ENCODE assay signal across 9 mouse cellular contexts in genomic region chr12:30050235-30050634, GRCm38 (mm10).
DNase-seq lines count a peak whose midpoint lies in the region; ATAC-seq and TF ChIP-seq lines count a peak whose summit lies in the region.
"Had no signal": no experiment of that assay in that cellular context is flagged by ENCODE, and none has a peak within 500 bp of the region (broad histone marks: within the 10 kb centered on the region; RNA-seq: fewer than 3 reads in every experiment).

No protein-coding gene starts in this region.

- 18% methylated on average over 4 of the region's 4 CpGs for WGBS in lung, adult 2 months
- 20% methylated on average over 4 of the region's 4 CpGs for WGBS in hindbrain, embryonic 16.5 days
- WGBS in small intestine, adult 2 months, result 14% methylated on average over 4 of the region's 4 CpGs

- no peak for TF ChIP-seq POLR2A in lung, adult 2 months (IDR thresholded peaks at IDR 0.05; ENCODE audit: borderline replicate concordance, extremely low read depth, low read depth, low read length)
- no peak for TF ChIP-seq POLR2A in small intestine, adult 2 months (IDR thresholded peaks at IDR 0.05; ENCODE audit: low read depth, low read length)

- no peaks in the 10 kb centered on the region for H3K4me1 ChIP-seq in lung, adult 2 months (ENCODE audit: control insufficient read depth, insufficient read depth, low read length)
- no peaks in the 10 kb centered on the region; the same call in 1 of the 2 replicates for H3K4me1 ChIP-seq in hindbrain, embryonic 16.5 days (ENCODE audit: control insufficient read depth, insufficient read depth, low read depth, low read length)
- H3K4me1 ChIP-seq in small intestine, adult 2 months (ENCODE audit: control insufficient read depth, insufficient read depth, insufficient read length, low read length), result no peaks in the 10 kb centered on the region
- H3K4me1 ChIP-seq: embryonic facial prominence, embryonic 15.5 days; liver, embryonic 13.5 days had no signal

- peak; percentile 27 for DNase-seq in lung, adult 2 months
- no peak for DNase-seq in lung, adult 18-20 months
- DNase-seq in adrenal gland, postnatal 25 days, result peak; percentile 57
- peak; percentile 81 for DNase-seq in embryo, embryonic 10.5 days (ENCODE audit: low spot score)
- peak; percentile 54 for DNase-seq in lung, postnatal 10 days
- DNase-seq: liver, embryonic 13.5 days had no signal

- no peak overlapping the region for H3K4me3 ChIP-seq in lung, adult 2 months (replicated peaks; ENCODE audit: extremely low read depth, low read depth, low read length)
- H3K4me3 ChIP-seq in hindbrain, embryonic 16.5 days (ENCODE audit: low read length), result no peak overlapping the region
- H3K4me3 ChIP-seq in small intestine, adult 2 months (ENCODE audit: low read depth, low read length), result no peak overlapping the region
- H3K4me3 ChIP-seq: embryonic facial prominence, embryonic 15.5 days; liver, embryonic 13.5 days had no signal

- no peak overlapping the region for H3K4me2 ChIP-seq in hindbrain, embryonic 16.5 days (ENCODE audit: low read length)
- H3K4me2 ChIP-seq: embryonic facial prominence, embryonic 15.5 days; liver, embryonic 13.5 days had no signal

- peak; percentile 72; the same call in 1 of the 2 replicates for ATAC-seq in hindbrain, embryonic 16.5 days

- peak; percentile 62 for TF ChIP-seq CTCF in lung, adult 2 months (IDR thresholded peaks at IDR 0.05; ENCODE audit: insufficient read depth, low read length)
- peak; percentile 17; the same call in 1 of the 2 replicates for TF ChIP-seq CTCF in small intestine, adult 2 months (IDR thresholded peaks at IDR 0.05; ENCODE audit: extremely low read depth, insufficient read length, insufficient replicate concordance, low read depth, low read length)

- H3K27me3 ChIP-seq in hindbrain, embryonic 16.5 days (replicated peaks; ENCODE audit: control insufficient read depth, insufficient read depth, low read length), result no peaks in the 10 kb centered on the region
- H3K27me3 ChIP-seq in small intestine, adult 2 months (ENCODE audit: control insufficient read depth, insufficient read depth, low read length), result no peaks in the 10 kb centered on the region
- H3K27me3 ChIP-seq: liver, embryonic 13.5 days had no signal

- no peaks in the 10 kb centered on the region for H3K9me3 ChIP-seq in hindbrain, embryonic 16.5 days (ENCODE audit: control insufficient read depth, low read length)
- H3K9me3 ChIP-seq: embryonic facial prominence, embryonic 15.5 days; liver, embryonic 13.5 days had no signal

- no peak overlapping the region for H3K9ac ChIP-seq in hindbrain, embryonic 16.5 days (ENCODE audit: low read depth, low read length)
- H3K9ac ChIP-seq: embryonic facial prominence, embryonic 15.5 days; liver, embryonic 13.5 days had no signal

- no peak overlapping the region for H3K27ac ChIP-seq in hindbrain, embryonic 16.5 days (ENCODE audit: low read depth, low read length)
- H3K27ac ChIP-seq in small intestine, adult 2 months (ENCODE audit: insufficient read depth, low read depth, low read length), result no peak overlapping the region
- H3K27ac ChIP-seq: embryonic facial prominence, embryonic 15.5 days; liver, embryonic 13.5 days had no signal

- H3K36me3 ChIP-seq in hindbrain, embryonic 16.5 days (ENCODE audit: control insufficient read depth, insufficient read depth, low read length), result no peaks in the 10 kb centered on the region
- no peaks in the 10 kb centered on the region for H3K36me3 ChIP-seq in small intestine, adult 2 months (ENCODE audit: control insufficient read depth, insufficient read depth, low read length)
- H3K36me3 ChIP-seq: embryonic facial prominence, embryonic 15.5 days; liver, embryonic 13.5 days had no signal

Comparison
In these comparisons a context has a peak if more than half of its experiments do, and no peak if none do; other contexts are left out.
1. DNase-seq: peak in lung, adult 2 months (single experiment), adrenal gland, postnatal 25 days (single experiment), embryo, embryonic 10.5 days (single experiment) and lung, postnatal 10 days (single experiment); none in lung, adult 18-20 months (0 of 2).